Mouse (Mus musculus) embryo, embryonic 11 days (tissue): ENCODE data around the gene Kifc5b.
A peak's percentile ranks its signal among the peaks of the same experiment; 100 is the strongest.
"Not testable (repeated sequence)": the region's sequence is repeated elsewhere in the genome, so short reads cannot be mapped to it uniquely, and the experiment has no call there.

ENCODE experiments used
- DNase-seq: peaks from one replicate; pipeline ENCODE4 v3.0.0-alpha.2; 2015

Kifc5b gene

DNA sequence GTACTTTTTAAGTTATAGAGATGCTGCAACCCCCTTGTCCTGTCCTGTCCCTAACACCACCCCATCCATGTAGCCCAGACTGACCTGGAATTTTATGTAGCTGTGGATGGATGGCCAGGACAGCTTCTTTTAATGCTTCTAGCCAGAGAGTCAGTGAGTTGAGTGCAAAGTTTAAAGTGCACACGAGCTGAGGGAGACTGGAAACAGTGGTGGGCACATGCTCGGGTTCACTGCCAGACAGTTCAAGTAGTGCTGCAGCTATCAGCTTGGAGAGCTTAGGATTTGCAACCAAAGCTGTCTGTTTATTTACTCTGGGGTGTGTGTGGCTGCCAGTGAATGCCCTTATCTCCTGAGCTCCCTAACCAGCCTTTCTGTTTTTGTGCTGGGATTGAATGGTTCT is 2.6 kb downstream of the Kifc5b start:
- DNase-seq: not testable (repeated sequence)

DNA sequence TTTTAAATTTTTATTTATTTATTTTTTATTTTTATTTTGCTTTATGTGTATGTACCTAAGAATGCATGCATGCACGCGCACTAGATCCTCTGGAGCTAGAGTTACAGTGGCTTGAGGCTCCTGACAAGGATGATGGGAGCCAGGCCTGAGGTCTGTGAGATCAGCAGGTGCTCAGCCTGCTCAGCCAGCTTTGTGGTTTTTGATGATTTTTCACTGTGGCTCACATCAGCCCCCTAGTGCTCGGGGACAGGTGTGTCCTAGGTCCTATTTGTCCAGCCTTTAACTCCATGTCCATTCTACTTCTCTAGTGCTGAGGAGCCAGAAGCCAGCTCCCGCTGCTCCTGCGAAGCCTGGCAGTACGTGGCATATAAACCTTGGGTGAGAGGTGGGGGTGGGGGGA is 5.5 kb downstream of the Kifc5b start:
- not testable (repeated sequence) for DNase-seq

DNA sequence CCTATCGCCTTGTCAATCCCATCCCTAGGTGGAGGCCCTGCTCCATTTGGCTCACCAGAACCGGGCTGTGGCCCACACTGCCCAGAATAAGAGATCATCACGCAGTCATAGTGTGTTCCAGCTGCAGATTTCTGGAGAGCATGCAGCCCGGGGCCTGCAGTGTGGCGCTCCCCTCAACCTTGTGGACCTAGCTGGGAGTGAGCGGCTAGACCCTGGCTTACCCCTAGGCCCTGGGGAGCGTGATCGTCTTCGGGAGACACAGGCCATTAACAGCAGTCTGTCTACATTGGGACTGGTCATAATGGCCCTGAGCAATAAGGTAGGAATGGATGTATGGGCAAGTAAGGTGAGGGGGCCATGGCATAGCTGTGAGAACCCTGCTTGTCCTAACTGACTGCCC is 8.5 kb downstream of the Kifc5b start:
- not testable (repeated sequence) for DNase-seq

DNA sequence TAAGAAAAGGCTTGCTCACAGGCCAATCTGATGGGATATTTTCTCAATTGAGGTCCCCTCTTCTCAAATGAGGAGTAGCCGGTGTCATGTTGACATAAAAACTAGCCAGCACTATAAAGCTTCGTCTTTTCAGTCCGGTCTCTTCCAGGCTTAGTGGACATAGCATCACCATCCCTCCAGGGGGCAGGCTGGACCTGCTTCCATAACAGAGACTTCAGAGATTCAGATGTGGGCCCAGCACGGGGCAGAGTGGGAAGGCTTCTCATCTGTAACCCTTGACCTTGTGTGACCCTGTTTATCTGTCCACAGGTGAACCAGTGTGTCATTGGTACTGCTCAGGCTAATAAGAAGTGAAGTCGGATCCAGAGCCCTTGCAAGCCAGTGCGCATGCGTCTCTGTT is 14.9 kb downstream of the Kifc5b start:
- peak; percentile 67 for DNase-seq

DNA sequence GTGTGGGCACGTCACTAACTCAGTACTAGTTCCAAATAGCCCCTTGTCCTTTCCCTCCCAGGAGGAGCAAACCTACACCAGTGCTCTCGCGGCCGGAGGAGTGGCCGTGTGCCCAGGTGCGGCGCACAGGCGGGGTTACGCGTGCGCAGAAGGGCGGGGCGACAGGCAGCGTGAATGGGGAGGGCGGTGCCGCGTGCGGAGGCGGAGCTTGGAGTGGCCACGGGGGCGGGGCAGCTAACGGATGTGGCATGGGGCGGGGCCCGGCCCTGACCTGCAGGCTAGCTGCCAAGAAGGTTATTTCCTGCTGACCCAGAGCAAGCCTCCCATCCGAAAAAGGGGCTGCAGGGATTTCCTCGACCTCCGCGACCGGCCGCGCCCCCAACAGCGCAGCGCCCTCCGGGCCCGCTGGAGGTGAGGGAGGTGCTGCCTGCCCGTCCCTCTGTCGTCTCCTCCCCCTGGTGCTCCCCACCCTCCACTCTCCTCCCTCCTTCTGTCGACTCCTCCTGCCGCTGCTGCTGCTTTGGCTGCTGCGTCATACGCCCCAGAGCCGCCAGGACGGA is 16.0 kb downstream of the Kifc5b start, which contains the start of gene Phf1:
Gene Phf1, plus strand, starts transcription at position 214 of the 560 bp plus-strand sequence.
- peak; percentile 96 for DNase-seq

DNA sequence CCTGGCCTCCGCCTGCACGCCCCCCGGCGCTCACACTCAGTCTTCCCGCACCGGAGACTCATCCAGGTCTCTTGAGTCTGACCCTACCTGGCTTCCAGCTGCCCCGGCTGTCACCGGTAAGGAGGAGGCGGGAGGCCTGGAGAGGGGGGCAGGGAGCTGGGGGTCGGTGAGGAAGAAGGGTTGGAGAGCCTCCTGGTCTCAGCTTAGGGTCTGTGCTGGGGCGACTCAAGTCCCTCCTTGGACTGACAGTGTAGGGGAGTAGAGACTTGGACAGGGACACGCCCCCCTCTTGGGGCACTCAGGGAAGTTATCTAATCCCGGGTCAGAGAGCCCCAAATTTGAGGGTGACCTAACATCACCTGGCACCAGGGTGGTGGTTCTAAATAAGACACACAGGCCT is 16.5 kb downstream of the Kifc5b start:
- DNase-seq: no peak

DNA sequence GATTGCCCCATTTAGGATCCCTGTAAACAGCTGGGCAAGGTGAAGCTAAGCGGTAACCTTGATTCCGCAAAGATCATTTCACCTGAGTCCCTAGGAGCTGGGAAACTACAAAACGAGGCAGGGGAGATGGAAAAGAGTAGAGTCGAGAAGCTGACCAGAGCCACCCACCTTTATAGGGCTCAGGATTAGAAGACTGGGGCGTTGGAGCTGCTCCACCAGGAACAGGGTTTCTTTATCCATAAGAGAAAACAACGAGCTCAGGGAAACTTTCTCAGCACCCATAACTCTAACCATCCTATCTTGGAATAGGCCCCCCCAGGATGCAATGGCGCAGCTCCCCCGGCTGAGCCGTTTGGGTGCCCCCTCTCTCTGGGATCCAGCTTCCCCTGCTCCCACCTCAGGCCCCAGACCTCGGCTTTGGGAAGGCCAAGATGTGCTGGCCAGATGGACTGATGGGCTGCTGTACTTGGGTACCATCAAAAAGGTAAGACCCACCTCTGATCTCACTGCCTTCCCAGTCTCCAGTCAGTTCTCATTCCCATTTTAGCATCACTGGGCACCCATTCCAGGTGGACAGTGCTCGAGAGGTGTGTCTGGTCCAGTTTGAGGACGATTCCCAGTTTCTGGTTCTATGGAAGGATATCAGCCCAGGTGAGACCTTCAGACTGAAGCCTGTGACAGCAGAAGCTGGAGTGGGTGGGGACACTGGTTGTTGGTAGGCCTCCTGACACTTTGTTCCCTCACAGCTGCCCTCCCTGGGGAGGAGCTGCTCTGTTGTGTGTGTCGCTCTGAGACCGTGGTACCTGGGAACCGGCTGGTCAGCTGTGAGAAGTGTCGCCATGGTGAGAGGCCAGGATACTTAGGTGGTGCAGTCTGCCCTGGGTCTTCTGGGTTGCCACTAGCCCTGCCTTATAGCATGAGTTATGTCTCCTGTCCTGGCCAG is 17.3 kb downstream of the Kifc5b start:
- no peak for DNase-seq

DNA sequence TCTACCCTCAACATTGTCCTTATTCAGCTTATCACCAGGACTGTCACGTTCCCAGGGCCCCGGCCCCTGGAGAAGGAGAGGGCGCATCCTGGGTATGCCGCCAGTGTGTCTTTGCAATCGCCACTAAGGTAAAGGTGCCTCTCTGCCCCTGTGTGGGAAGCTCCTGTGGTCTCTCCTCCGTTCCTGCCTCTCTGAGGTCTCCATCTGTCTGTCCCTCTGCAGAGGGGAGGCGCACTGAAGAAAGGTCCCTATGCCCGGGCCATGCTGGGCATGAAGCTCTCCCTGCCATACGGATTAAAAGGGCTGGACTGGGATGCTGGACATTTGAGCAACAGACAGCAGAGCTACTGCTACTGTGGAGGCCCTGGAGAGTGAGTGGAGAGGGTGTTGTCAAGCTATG is 18.1 kb downstream of the Kifc5b start:
- DNase-seq: no peak

DNA sequence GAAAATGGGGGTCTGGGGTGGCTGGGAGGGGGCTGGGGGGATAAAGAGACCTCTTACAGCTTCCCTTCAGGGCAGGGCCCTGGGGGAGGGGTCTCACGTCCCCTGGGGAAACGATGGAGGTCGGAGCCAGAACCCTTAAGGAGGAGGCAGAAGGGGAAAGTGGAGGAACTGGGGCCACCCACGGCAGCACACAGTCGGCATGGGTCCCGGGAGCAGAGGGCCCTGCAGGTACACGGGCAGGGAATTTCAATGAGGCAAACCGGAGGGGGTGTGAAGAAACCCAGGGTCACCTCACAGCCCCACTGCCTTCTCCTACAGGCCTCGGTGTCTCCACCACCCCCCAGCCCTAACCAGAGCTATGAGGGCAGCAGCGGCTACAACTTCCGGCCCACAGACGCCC is 19.6 kb downstream of the Kifc5b start:
- DNase-seq: no peak

DNA sequence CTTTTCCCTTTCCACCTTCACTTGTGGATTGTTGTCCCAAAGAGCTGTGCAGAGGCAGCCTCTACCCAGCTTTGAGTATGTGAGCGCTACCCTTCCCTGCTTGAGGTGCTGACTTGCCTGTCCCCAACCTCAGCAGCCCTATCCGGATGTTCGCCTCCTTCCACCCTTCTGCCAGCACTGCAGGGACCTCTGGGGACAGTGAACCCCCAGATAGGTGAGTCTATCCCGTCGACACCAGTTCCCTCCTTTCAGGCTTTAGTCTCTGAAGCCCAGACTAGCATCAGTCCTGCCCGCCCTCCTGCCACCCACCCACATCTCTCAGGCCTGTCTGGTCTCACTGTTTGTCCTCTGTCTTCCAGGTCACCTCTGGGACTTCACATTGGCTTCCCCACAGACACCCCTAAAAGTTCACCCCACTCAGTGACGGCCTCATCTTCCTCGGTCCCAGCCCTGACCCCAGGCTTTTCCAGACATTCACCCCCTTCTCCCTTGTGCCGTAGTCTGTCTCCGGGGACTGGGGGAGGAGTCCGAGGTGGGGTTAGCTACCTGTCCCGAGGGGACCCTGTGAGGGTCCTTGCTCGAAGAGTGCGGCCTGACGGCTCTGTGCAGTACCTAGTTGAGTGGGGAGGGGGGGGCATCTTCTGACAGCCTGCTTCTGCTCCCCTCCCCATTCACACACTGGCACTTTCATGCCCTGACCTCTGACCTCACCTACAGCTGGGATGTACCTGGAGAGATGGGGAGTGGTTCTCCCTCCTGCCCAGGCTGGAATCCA is 20.2 kb downstream of the Kifc5b start:
- no peak for DNase-seq

DNA sequence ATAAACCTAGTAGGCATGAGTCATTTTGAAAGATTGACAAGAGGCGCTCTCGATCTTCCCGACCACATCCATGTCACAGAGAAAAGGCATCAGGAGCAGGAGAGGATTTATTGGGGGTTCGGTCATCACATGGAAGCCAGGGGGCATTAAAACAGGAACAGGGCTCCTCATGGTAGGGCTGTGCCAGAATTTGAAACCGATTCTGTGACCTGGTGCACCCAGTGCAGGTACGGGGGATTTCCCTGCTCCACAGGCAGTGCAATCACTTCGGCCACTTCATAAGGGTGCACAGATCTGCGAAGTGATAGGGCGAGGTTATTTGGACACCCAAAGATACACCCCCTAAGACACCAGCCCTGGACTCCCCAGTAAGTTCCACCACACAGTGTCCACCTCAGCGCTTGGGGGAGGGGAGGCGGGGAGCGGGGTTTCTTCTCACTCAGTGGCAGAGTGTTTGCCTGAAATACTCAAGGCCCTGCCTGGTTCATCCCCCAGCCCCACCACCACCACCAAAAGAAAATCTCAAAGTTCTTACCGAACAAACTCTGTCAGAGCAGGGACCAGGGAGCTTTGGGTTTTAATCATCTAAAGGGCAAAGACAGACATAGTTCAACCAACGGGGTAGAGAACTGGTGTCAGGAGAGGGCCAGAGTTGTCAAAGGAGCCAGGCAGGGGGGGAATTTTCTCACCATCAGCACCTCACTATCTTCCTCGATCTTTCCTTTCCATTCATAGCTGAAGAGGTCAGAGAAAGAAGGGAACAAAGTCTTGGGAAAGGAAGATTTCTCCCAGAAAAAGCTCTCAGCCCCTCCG is 21.2 kb downstream of the Kifc5b start:
- no peak for DNase-seq

DNA sequence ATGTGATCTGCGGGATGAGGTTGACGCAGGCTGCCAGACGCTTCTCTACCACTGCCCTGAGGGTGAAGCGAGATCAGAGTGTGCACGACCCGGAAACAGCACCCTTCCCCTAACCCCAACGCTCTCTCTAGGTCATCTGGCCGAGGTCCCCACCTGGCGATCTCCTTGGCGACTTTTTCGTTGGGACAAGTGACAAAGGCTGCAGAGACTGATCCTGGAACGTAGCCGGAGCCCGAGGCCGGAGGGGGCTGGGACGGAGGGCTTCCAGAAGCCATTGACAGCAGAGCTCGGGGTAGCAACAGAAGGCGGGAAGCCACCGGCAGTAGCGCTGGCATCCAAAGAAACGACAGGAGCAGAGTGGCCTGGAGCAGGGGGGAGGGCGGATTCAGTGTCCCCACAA is 21.8 kb downstream of the Kifc5b start:
- DNase-seq: no peak

DNA sequence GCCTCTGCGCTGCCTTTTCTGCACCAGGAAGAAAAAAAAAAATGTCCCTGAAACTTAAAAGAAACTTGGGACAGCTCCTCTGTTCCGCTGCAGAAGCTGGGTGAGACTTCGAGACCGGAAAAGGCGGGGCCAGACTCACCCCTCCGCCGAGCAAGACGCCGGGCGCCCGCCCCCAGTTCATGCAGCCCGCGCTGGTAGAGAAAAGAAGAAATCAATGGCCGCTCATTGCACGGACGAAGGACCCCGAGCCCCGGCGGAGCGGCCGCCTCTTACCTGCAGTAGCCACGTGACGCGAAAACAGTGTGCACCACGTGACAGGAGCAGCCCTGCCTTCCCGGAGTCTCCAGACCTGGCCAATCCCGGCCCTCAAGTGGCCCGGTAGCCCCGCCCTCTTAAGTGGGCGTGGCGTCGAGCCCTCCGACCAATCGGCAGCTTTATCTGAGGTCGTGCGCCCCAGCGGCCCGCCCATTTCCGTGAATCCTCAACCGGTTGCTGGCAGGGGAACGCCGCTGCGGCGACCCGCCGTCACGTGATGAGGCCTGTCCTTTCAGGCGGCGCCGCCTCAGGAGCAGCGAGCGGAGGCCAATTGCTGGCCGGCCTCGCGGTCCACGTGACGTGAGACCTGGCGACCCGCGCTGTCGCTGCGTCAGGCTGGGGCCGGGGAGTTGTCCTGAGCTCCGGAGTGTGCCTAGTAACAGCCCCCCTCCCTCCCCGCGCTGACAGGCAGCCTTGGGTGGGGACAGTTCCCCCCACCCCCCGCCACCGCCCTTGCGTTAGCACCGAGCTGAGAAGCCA is 22.5 kb downstream of the Kifc5b start, which contains the start of gene Cuta:
Gene Cuta, minus strand, starts transcription at position 392 of the 795 bp plus-strand sequence.
- peak; percentile 100 for DNase-seq

DNA sequence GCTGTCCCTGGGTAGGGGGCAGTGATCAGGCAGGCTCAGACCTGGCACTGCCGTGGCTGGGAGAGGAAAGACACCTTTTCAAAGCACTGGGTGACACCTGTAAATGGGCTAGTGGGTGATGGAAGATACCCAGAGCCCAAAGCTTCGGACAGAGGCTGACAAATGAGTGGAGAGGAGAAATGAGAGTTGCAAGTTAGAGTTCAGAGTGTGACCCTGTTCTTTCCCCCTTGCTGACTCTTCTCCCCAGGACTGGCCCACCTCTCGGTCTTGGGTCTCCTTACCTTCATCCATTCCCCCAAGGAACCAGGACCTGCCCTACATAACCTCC is 23.0 kb downstream of the Kifc5b start:
- no peak for DNase-seq

DNA sequence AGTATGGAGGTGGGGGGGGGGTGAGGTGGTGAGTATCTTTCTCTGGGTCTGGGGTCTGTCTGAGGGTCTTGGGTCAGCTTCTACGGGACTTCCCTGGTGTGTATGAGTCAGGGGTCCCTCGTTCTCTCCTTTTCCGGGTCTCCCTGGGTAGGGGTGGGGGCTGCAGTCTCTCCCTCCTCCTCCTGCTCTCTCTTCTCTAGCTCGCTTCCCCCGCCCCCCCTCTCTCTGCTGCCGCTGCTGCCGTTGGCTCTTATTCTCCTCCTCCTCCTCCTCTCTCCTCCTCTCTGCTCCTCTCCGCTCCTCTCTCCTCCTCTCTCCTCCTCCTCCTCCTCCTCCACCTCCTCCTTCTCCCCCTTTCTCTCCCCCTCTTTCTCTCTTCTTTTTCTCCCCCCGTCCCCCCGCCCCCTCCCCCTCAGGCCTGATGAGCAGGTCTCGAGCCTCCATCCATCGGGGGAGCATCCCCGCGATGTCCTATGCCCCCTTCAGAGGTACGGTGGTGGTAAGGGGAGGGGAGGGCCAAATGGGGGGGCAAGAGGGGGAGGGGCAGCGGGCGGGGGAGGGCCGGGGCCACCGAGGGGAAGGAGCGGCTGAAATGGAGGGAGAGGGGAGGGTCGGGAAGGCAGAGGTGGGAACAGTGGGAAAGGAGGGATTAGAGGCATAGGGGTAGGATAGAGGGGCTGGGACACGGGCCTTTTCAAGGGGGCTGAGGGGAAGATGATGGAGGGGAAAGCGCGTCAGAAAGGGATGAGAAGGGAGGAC is 24.3 kb downstream of the Kifc5b start, which contains the start of gene Syngap1:
Gene Syngap1, plus strand, starts transcription at position 223 of the 759 bp plus-strand sequence.
- DNase-seq: peak; percentile 74

DNA sequence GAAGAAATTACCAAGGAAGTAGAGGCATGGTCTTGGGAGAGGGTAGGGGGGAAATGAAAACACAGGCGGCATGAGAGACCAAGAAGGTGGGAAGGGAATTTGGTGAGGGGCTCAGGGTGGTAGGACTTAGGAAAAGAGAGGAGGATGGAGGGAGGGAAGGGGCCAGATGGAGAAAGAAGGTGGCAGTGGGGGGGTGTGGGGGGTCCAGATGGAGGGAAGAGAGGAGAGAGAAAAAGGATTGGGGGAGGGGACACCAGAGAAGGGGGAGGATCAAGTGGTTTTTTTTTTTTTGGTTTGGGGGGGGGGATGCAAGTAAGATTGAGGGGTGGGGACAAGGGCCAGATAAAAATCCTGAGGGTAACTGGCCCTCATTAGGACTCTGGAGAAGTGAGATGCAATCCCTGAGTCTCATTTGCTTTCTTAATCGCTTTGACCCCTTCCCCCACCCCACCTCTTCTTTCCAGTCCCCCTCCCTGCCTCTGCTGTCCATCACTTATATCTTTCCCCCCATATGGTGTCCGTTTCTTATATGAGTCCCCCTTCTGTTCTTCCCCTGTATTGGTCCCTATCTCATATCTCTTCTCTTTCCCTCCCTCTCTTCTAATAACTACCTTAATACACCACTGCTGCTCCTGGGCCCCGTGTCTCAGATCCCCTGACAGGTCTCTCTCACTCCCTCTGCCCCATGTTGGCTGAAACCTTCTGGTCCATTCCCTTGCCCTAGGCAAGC is 25.1 kb downstream of the Kifc5b start:
- DNase-seq: peak; percentile 32

DNA sequence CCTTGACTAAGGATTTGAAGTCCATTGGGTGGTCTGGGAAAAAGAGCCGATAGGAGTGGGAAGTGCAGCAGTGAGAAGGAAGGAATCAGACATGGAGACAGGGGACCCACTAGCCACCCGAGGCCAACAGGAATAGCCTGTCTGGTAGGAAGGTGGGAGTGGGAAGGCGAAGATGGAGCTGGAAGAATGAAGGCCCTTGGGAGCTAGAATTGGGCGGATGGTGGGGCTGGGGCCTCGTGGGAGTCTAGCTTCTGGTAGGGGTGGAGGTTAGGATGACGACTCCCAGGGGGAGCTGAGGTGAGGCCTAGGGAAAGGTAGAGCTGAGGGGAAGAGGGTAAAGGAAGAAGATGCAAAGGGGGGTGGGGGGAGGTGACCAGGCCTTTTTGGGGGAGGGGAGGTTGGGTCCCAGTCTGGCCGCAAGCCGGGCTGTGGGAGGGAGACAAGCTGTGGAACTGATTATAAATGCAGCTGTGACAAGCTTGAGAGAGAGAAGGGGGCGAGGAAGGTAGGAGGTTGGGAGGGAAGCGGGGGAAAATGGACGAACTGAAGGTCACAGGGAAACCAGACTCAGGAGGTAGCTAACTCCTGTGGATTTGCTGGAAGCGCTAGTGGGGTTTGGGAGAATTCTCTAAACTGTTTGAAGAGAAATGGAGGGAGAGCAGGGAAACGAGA is 29.1 kb downstream of the Kifc5b start:
- DNase-seq: peak; percentile 42

DNA sequence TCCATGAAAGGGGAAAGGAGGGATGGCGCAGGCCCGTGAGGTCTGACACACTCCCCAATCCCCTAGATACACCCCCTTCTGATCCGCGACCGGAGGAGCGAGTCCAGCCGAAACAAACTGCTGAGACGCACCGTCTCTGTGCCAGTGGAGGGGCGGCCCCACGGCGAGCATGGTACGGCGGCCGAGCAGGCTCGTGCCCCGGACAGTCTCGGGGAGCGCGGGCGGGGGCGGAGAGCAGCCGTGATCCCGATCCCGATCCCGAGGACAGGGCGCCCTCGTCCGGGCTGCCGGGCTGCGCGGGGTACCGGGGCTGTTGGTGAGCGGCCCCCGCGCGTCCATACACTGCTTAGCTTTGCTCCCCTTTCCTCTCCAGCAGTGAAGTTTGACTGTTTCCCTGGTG is 29.7 kb downstream of the Kifc5b start:
- DNase-seq: peak; percentile 76

DNA sequence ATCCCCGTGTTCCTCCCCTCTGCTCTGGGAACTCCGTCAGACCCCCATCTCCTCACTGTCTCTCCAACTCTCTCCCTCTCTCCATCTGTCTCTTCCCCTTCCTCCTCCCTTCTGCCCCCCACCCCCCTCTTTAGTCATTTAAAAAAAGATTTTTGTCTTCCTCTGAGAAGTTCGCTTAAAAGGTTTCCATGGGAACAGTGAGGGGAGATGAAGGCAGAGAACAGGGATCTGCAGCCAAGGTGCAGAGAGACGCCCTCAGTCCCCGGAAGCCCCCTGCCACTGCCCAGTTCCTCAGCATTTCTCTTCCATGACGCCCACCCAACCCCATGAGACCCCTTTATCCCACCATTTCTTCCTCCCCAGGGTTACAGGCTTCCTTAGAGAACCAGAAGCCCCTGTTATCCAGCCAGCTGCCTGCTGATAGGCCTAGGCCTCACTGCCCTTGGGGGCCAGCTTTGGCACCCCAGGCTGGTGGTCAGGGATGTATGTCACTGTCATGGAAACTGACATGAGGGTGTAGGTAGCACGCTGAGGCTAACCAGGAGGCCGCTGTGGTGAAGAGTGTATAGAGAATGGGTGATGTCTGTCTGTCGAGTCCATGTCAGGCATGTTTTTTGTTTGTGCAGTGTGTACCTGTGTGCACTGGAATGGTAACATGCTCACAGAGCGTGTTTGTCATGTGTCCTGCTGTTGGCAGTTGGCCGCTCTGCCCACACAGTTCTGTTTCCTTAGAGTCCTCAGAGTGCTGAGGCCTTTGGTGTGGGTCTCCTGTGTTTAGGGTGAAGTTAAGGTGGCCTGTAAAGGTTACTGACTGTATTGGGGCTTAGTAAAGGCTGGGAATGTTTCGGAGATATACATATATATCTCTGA is 30.6 kb downstream of the Kifc5b start:
- DNase-seq: peak; percentile 30
